Mouse (Mus musculus) heart, embryonic 13.5 days (tissue): ENCODE data around the gene Gm15080. TPM values are rescaled to one million over a fixed set of nuclear protein-coding genes. Genes with fewer than 3 reads are reported as not detected.
"Not testable (repeated sequence)": the region's sequence is repeated elsewhere in the genome, so short reads cannot be mapped to it uniquely, and the experiment has no call there.

Experiments
- ATAC-seq: fragments of 200-750 bp; cut with Nextera tagmentation; 2 replicates; pipeline ENCODE4 v1.8.0; 2017; ENCODE audit warnings: moderate TSS enrichment; ENCODE audit not compliant: insufficient number of reproducible peaks, low FRiP score, low TSS enrichment; ENCODE audit errors: extremely low read depth
- H3K27ac ChIP-seq: fragments of 300-500 bp; sonication (generic); replicated peaks from 2 replicates; pipeline ENCODE4 v1.5.1; 2015; ENCODE audit warnings: moderate library complexity, mild to moderate bottlenecking, inconsistent platforms
- H3K27me3 ChIP-seq: fragments of 300-500 bp; sonication (generic); replicated peaks from 2 replicates; pipeline ENCODE4 v1.6.1; 2015; ENCODE audit warnings: mild to moderate bottlenecking, inconsistent platforms
- H3K36me3 ChIP-seq: fragments of 300-500 bp; sonication (generic); 2 replicates; pipeline ENCODE4 v1.6.1; 2015; ENCODE audit warnings: mild to moderate bottlenecking, inconsistent platforms
- H3K4me1 ChIP-seq: fragments of 300-500 bp; sonication (generic); 2 replicates; pipeline ENCODE4 v1.6.1; 2015; ENCODE audit warnings: inconsistent platforms
- H3K4me2 ChIP-seq: fragments of 300-500 bp; sonication (generic); 2 replicates; pipeline ENCODE4 v1.6.1; 2015; ENCODE audit warnings: inconsistent platforms, mild to moderate bottlenecking, moderate library complexity
- H3K4me3 ChIP-seq: fragments of 300-500 bp; sonication (generic); 2 replicates; pipeline ENCODE4 v1.5.1; 2015; ENCODE audit warnings: moderate library complexity, mild to moderate bottlenecking, inconsistent platforms
- H3K9ac ChIP-seq: fragments of 300-500 bp; sonication (generic); 2 replicates; pipeline ENCODE4 v1.6.1; 2015; ENCODE audit warnings: inconsistent platforms, mild to moderate bottlenecking, moderate library complexity
- H3K9me3 ChIP-seq: fragments of 300-500 bp; sonication (generic); 2 replicates; pipeline ENCODE4 v1.6.1; 2016; ENCODE audit warnings: inconsistent platforms
- WGBS: fragments of 180-500 bp; shearing (Covaris S2); methylation state at CpG from one replicate; pipeline ENCODE4 v1.1.7; 2015; ENCODE audit warnings: mixed read lengths; 5-methylcytosine and 5-hydroxymethylcytosine counted together
- polyA plus RNA-seq: library from polyadenylated mRNA; unstranded; fragments of >200 nt; fragmentation: Nextera tagmentation; extraction: Ambion mirVana; gene quantifications from 2 replicates; pipeline ENCODE4 v1.2.1, GENCODE M21; 2015

Gm15080 gene
- not detected in 2 replicates for polyA plus RNA-seq

- not testable (repeated sequence) for H3K36me3 ChIP-seq, H3K4me3 ChIP-seq, H3K9ac ChIP-seq, H3K4me1 ChIP-seq, H3K27me3 ChIP-seq, H3K9me3 ChIP-seq, ATAC-seq, H3K27ac ChIP-seq, H3K4me2 ChIP-seq
- 83% methylated on average over 1 of the region's 5 CpGs for WGBS
Measured at GRCm38 (mm10) chrX:147992693-147993092, at the start of gene Gm15080. Gene Gm15080, plus strand, starts transcription at chrX:147992993.

Other genes starting within 250 kb of the Gm15080 start
- gene Gm15128, start 227.0 kb upstream of the Gm15080 start, polyA plus RNA-seq: not detected in 2 replicates
- not detected in 2 replicates for gene Gm15107, start 187.7 kb downstream of the Gm15080 start, polyA plus RNA-seq